ENCODE assay signal across 8 mouse cellular contexts in genomic region chr1:44198273-44199171, GRCm38 (mm10). TPM values are rescaled to one million over a fixed set of nuclear protein-coding genes. Genes with fewer than 3 reads are reported as not detected.
DNase-seq lines count a peak whose midpoint lies in the region; ATAC-seq and TF ChIP-seq lines count a peak whose summit lies in the region.
"Had no signal": no experiment of that assay in that cellular context is flagged by ENCODE, and none has a peak within 500 bp of the region (broad histone marks: within the 10 kb centered on the region; RNA-seq: fewer than 3 reads in every experiment).

No protein-coding gene starts in this region.

- H3K4me2 ChIP-seq in embryonic facial prominence, embryonic 14.5 days (ENCODE audit: low read depth, low read length), result peak overlapping the region; percentile 87
- peak overlapping the region; percentile 87 for H3K4me2 ChIP-seq in kidney, embryonic 14.5 days (replicated peaks; ENCODE audit: low read depth, low read length)
- peak overlapping the region; percentile 86 for H3K4me2 ChIP-seq in limb, embryonic 14.5 days (replicated peaks; ENCODE audit: low read depth, low read length, severe bottlenecking)

- H3K36me3 ChIP-seq in embryonic facial prominence, embryonic 14.5 days (ENCODE audit: control insufficient read depth, insufficient read depth, low read length), result no peaks in the 10 kb centered on the region
- no peaks in the 10 kb centered on the region for H3K36me3 ChIP-seq in heart, embryonic 10.5 days
- no peaks in the 10 kb centered on the region for H3K36me3 ChIP-seq in kidney, embryonic 14.5 days (ENCODE audit: control insufficient read depth, insufficient read depth, low read length)
- no peaks in the 10 kb centered on the region for H3K36me3 ChIP-seq in limb, embryonic 14.5 days (ENCODE audit: control insufficient read depth, insufficient read depth, low read length)

- H3K27me3 ChIP-seq in embryonic facial prominence, embryonic 14.5 days (replicated peaks; ENCODE audit: control insufficient read depth, insufficient read depth, low read length), result peaks cover 3% of the 10 kb centered on the region; the same call in 1 of the 2 replicates
- 0 out of 2 replicates have a peak, but pooled peaks cover 5% of the 10 kb centered on the region for H3K27me3 ChIP-seq in heart, embryonic 10.5 days (ENCODE audit: insufficient read depth, poor library complexity, severe bottlenecking)
- H3K27me3 ChIP-seq in kidney, embryonic 14.5 days (ENCODE audit: control insufficient read depth, insufficient read depth, low read length), result no peaks in the 10 kb centered on the region
- no peaks in the 10 kb centered on the region for H3K27me3 ChIP-seq in limb, embryonic 14.5 days (ENCODE audit: control insufficient read depth, insufficient read depth, low read length)

- H3K9ac ChIP-seq in embryonic facial prominence, embryonic 14.5 days (ENCODE audit: low read depth, low read length), result peak overlapping the region; percentile 58
- peak overlapping the region; percentile 44; the same call in 1 of the 2 replicates for H3K9ac ChIP-seq in kidney, embryonic 14.5 days (ENCODE audit: low read depth, low read length)
- H3K9ac ChIP-seq in limb, embryonic 14.5 days (ENCODE audit: low read depth, low read length, severe bottlenecking), result peak overlapping the region; percentile 49

- WGBS in embryonic facial prominence, embryonic 14.5 days, result 21% methylated on average over 45 of the region's 47 CpGs
- 12% methylated on average over 47 of the region's 47 CpGs for WGBS in heart, embryonic 10.5 days
- WGBS in kidney, embryonic 14.5 days, result 17% methylated on average over 47 of the region's 47 CpGs
- 16% methylated on average over 47 of the region's 47 CpGs for WGBS in limb, embryonic 14.5 days

- H3K4me3 ChIP-seq in embryonic facial prominence, embryonic 14.5 days (ENCODE audit: low read depth, low read length), result peak overlapping the region; percentile 45
- peak overlapping the region; percentile 62 for H3K4me3 ChIP-seq in heart, embryonic 10.5 days
- peak overlapping the region; percentile 47 for H3K4me3 ChIP-seq in kidney, embryonic 14.5 days (ENCODE audit: low read length)
- peak overlapping the region; percentile 43 for H3K4me3 ChIP-seq in limb, embryonic 14.5 days (replicated peaks; ENCODE audit: low read length)

- ATAC-seq in embryonic facial prominence, embryonic 14.5 days (ENCODE audit: low read depth), result no peak
- peak; percentile 69 for ATAC-seq in kidney, embryonic 14.5 days (ENCODE audit: low FRiP score, low TSS enrichment)
- no peak for ATAC-seq in limb, embryonic 14.5 days (ENCODE audit: low FRiP score, low read depth)

- H3K27ac ChIP-seq in embryonic facial prominence, embryonic 14.5 days (replicated peaks; ENCODE audit: low read depth, low read length), result no peak overlapping the region
- no peak overlapping the region for H3K27ac ChIP-seq in heart, embryonic 10.5 days
- no peak overlapping the region for H3K27ac ChIP-seq in kidney, embryonic 14.5 days (ENCODE audit: low read depth, low read length)
- no peak overlapping the region for H3K27ac ChIP-seq in limb, embryonic 14.5 days (replicated peaks; ENCODE audit: low read depth, low read length)

- TF ChIP-seq POLR2A in limb, embryonic 14.5 days (IDR thresholded peaks at IDR 0.05; ENCODE audit: borderline replicate concordance, extremely low read depth, insufficient read depth, insufficient read length), result no peak

- DNase-seq in brain, adult 2 months (ENCODE audit: low read depth, low spot score), result peak; percentile 80
- peak; percentile 12 for DNase-seq in embryonic facial prominence, embryonic 14.5 days (ENCODE audit: low spot score)
- no peak for DNase-seq in heart, embryonic 10.5 days (ENCODE audit: low spot score)
- DNase-seq in limb, embryonic 14.5 days (ENCODE audit: low spot score), result no peak
- peak; percentile 41 for DNase-seq in neural tube, embryonic 10.5 days (ENCODE audit: extremely low spot score, low spot score)
- DNase-seq in spleen, postnatal 4 days (ENCODE audit: low spot score in 2 of 2), result no peak

- no peaks in the 10 kb centered on the region for H3K4me1 ChIP-seq in embryonic facial prominence, embryonic 14.5 days (ENCODE audit: control insufficient read depth, insufficient read depth, low read length)
- no peaks in the 10 kb centered on the region for H3K4me1 ChIP-seq in heart, embryonic 10.5 days
- H3K4me1 ChIP-seq in kidney, embryonic 14.5 days (ENCODE audit: control insufficient read depth, insufficient read depth, low read length), result no peaks in the 10 kb centered on the region
- 0 out of 2 replicates have a peak, but pooled peaks cover 4% of the 10 kb centered on the region for H3K4me1 ChIP-seq in limb, embryonic 14.5 days (ENCODE audit: control insufficient read depth, insufficient read depth, low read length)

- H3K9me3 ChIP-seq in embryonic facial prominence, embryonic 14.5 days (ENCODE audit: control insufficient read depth, low read length), result no peaks in the 10 kb centered on the region
- no peaks in the 10 kb centered on the region for H3K9me3 ChIP-seq in heart, embryonic 10.5 days
- H3K9me3 ChIP-seq in kidney, embryonic 14.5 days (ENCODE audit: control insufficient read depth, low read length), result no peaks in the 10 kb centered on the region
- no peaks in the 10 kb centered on the region for H3K9me3 ChIP-seq in limb, embryonic 14.5 days (ENCODE audit: control insufficient read depth, low read length)

RNA-seq across cellular contexts. Expression of gene Mettl21e, which starts 20.2 kb away (rescaled TPM):
- 0.38 and 1.8 TPM in 2 replicates for polyA plus RNA-seq in embryonic facial prominence, embryonic 14.5 days (2014; fragmentation: Nextera tagmentation; extraction: Ambion mirVana)
- not detected in 2 replicates for polyA plus RNA-seq in heart, embryonic 10.5 days (2016; fragmentation: Nextera tagmentation; extraction: Ambion mirVana)
- not detected in 2 replicates for polyA plus RNA-seq in kidney, embryonic 14.5 days (2014; fragmentation: Nextera tagmentation; extraction: Ambion mirVana)
- polyA plus RNA-seq in limb, embryonic 14.5 days (2012; rRNA removed), result 0.03 and 0.04 TPM in 2 replicates
- 0.08 TPM in 1 of 2 replicates, not detected in the other for polyA plus RNA-seq in limb, embryonic 14.5 days (2014; fragmentation: Nextera tagmentation; extraction: Ambion mirVana)
- polyA plus RNA-seq: gonadal fat pad, adult 2 months had no signal

RNA-seq across cellular contexts. Expression of gene Ercc5, which starts 51.0 kb away (rescaled TPM):
- polyA plus RNA-seq in embryonic facial prominence, embryonic 14.5 days (2014; fragmentation: Nextera tagmentation; extraction: Ambion mirVana), result 22.1 and 22.4 TPM in 2 replicates
- polyA plus RNA-seq in heart, embryonic 10.5 days (2016; fragmentation: Nextera tagmentation; extraction: Ambion mirVana), result 14.4 and 15.0 TPM in 2 replicates
- polyA plus RNA-seq in kidney, embryonic 14.5 days (2014; fragmentation: Nextera tagmentation; extraction: Ambion mirVana), result 12.7 and 23.2 TPM in 2 replicates
- 18.4 and 23.4 TPM in 2 replicates for polyA plus RNA-seq in limb, embryonic 14.5 days (2012; rRNA removed)
- polyA plus RNA-seq in limb, embryonic 14.5 days (2014; fragmentation: Nextera tagmentation; extraction: Ambion mirVana), result 25.2 and 28.2 TPM in 2 replicates

Comparison
In these comparisons a context has a peak if more than half of its experiments do, and no peak if none do; other contexts are left out.
1. DNase-seq: peak in brain, adult 2 months (single experiment), embryonic facial prominence, embryonic 14.5 days (single experiment) and neural tube, embryonic 10.5 days (single experiment); none in heart, embryonic 10.5 days (single experiment), limb, embryonic 14.5 days (single experiment) and spleen, postnatal 4 days (0 of 2).
2. Peak in every context shown above with its lines, with median percentiles within 50 percentile points of each other: H3K4me2 ChIP-seq, H3K4me3 ChIP-seq and H3K9ac ChIP-seq.